7 mouse cellular contexts compared by ENCODE assay signal in genomic region chr9:60172459-60173060, GRCm38 (mm10).
DNase-seq lines count a peak whose midpoint lies in the region; ATAC-seq and TF ChIP-seq lines count a peak whose summit lies in the region.
"Not testable (repeated sequence)": the region's sequence is repeated elsewhere in the genome, so short reads cannot be mapped to it uniquely, and the experiment has no call there.

No protein-coding gene starts in this region.

- not testable (repeated sequence) for H3K4me3 ChIP-seq in forebrain, embryonic 16.5 days (replicated peaks; ENCODE audit: low read length); kidney, adult 2 months (ENCODE audit: insufficient read depth, low read depth, low read length); limb, embryonic 11.5 days (ENCODE audit: low read depth, low read length); neural tube, embryonic 14.5 days (ENCODE audit: low read depth, low read length)

- ATAC-seq in forebrain, embryonic 16.5 days: peak; percentile 52
- ATAC-seq in limb, embryonic 11.5 days (ENCODE audit: insufficient number of reproducible peaks, low FRiP score, low TSS enrichment, low read depth): not testable (repeated sequence)
- ATAC-seq in neural tube, embryonic 14.5 days (ENCODE audit: low read depth): peak; percentile 51; the same call in 1 of the 2 replicates

- H3K36me3 ChIP-seq in forebrain, embryonic 16.5 days (ENCODE audit: control insufficient read depth, insufficient read depth); kidney, adult 2 months (ENCODE audit: control insufficient read depth, insufficient read depth, low read length); limb, embryonic 11.5 days (ENCODE audit: control insufficient read depth, insufficient read depth, low read length); neural tube, embryonic 14.5 days (ENCODE audit: control insufficient read depth, insufficient read depth, low read length): not testable (repeated sequence)

- H3K9me3 ChIP-seq in forebrain, embryonic 16.5 days (ENCODE audit: control insufficient read depth, low read length); limb, embryonic 11.5 days (ENCODE audit: control insufficient read depth, low read length); neural tube, embryonic 14.5 days (ENCODE audit: control insufficient read depth, low read length): not testable (repeated sequence)

- H3K9ac ChIP-seq in forebrain, embryonic 16.5 days (replicated peaks; ENCODE audit: low read depth, low read length): peak overlapping the region; percentile 2; the same call in 1 of the 2 replicates
- not testable (repeated sequence) for H3K9ac ChIP-seq in limb, embryonic 11.5 days (ENCODE audit: low read length); neural tube, embryonic 14.5 days (replicated peaks; ENCODE audit: low read depth, low read length)

- H3K4me2 ChIP-seq in forebrain, embryonic 16.5 days (ENCODE audit: low read length); limb, embryonic 11.5 days (ENCODE audit: low read depth, severe bottlenecking); neural tube, embryonic 14.5 days (ENCODE audit: low read depth, low read length): not testable (repeated sequence)

- WGBS in forebrain, embryonic 16.5 days: 34% methylated on average over 9 of the region's 9 CpGs
- WGBS in kidney, adult 2 months: 35% methylated on average over 9 of the region's 9 CpGs
- WGBS in limb, embryonic 11.5 days: 18% methylated on average over 8 of the region's 9 CpGs
- WGBS in neural tube, embryonic 14.5 days: 14% methylated on average over 9 of the region's 9 CpGs

- DNase-seq in cerebellum, adult 11-12 months: peak; percentile 30
- DNase-seq in embryo, embryonic 10.5 days (ENCODE audit: low spot score): peak; percentile 37
- DNase-seq in kidney, adult 2 months: peak; percentile 68
- DNase-seq in layer of hippocampus, adult 8-10 months (ENCODE audit: low spot score in 2 of 2): peak; percentile 45 to 68
- peak; percentile 42 for DNase-seq in limb, embryonic 11.5 days (ENCODE audit: low spot score)

- not testable (repeated sequence) for H3K27me3 ChIP-seq in forebrain, embryonic 16.5 days (replicated peaks; ENCODE audit: control insufficient read depth, insufficient read depth, low read length); kidney, adult 2 months (replicated peaks; ENCODE audit: control insufficient read depth, insufficient read depth, low read length); limb, embryonic 11.5 days (ENCODE audit: control insufficient read depth, insufficient read depth, low read length); neural tube, embryonic 14.5 days (ENCODE audit: control insufficient read depth, insufficient read depth, low read length)

- not testable (repeated sequence) for H3K4me1 ChIP-seq in forebrain, embryonic 16.5 days (replicated peaks; ENCODE audit: control insufficient read depth, insufficient read depth, low read length); kidney, adult 2 months (ENCODE audit: control insufficient read depth, insufficient read depth, low read length); neural tube, embryonic 14.5 days (ENCODE audit: control insufficient read depth, insufficient read depth, low read length)
- H3K4me1 ChIP-seq in limb, embryonic 11.5 days (ENCODE audit: control insufficient read depth, insufficient read depth, low read length): peaks cover 11% of the 10 kb centered on the region; the same call in 1 of the 2 replicates

- peak overlapping the region; percentile 27; the same call in 1 of the 2 replicates for H3K27ac ChIP-seq in forebrain, embryonic 16.5 days (ENCODE audit: low read length)
- peak overlapping the region; percentile 28; the same call in 1 of the 2 replicates for H3K27ac ChIP-seq in kidney, adult 2 months (ENCODE audit: insufficient read depth, low read depth, low read length)
- peak overlapping the region; percentile 39; the same call in 1 of the 2 replicates for H3K27ac ChIP-seq in limb, embryonic 11.5 days (replicated peaks; ENCODE audit: low read depth, low read length)
- H3K27ac ChIP-seq in neural tube, embryonic 14.5 days (ENCODE audit: low read depth, low read length): 0 out of 2 replicates have a peak overlapping the region, but pooled peaks have one; percentile 16

- TF ChIP-seq CTCF in kidney, adult 2 months (conservative IDR thresholded peaks at IDR 0.05; ENCODE audit: insufficient read depth, insufficient read length, low read depth, low read length): not testable (repeated sequence)

- not testable (repeated sequence) for TF ChIP-seq POLR2A in kidney, adult 2 months (IDR thresholded peaks at IDR 0.05; ENCODE audit: low read depth, low read length)
